Mouse (Mus musculus): ENCODE data around the gene Wnk4. TPM values are rescaled to one million over a fixed set of nuclear protein-coding genes. Genes with fewer than 3 reads are reported as not detected.
"Not testable (repeated sequence)": the region's sequence is repeated elsewhere in the genome, so short reads cannot be mapped to it uniquely, and the experiment has no call there.

Gene Wnk4
- polyA plus RNA-seq, 1 experiment from 2014 or later, result 13.7 TPM

DNA sequence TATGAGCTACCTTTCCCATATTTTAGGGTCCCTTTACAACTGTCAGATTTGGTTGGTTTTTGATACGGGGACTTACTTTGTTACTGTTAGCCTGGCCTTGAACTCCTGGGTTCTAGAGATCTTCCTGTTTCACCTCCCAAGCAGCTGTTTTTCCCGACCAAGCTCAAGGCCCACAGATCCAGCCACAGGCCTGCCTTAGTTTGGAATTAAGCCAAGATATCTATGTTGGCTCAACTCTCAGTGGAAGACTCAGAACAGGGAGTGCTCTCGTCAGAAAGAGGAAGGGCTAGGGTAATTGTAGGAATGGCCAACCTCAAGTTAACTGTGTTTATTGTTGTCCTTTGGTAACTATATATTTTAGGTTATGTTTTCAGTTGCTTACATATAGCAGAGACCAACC, 51.8 kb downstream of the Wnk4 start:
- no peak overlapping the region for H3K9ac ChIP-seq (ENCODE audit: low read depth, low read length)
- H3K27me3 ChIP-seq (ENCODE audit: control insufficient read depth, insufficient read depth, low read length), result no peaks in the 10 kb centered on the region
- no peaks in the 10 kb centered on the region for H3K9me3 ChIP-seq (replicated peaks; ENCODE audit: control insufficient read depth, low read length)
- H3K4me2 ChIP-seq, result no peak overlapping the region
- no peaks in the 10 kb centered on the region for H3K36me3 ChIP-seq (ENCODE audit: control insufficient read depth, insufficient read depth, low read length)
- no peaks in the 10 kb centered on the region for H3K4me1 ChIP-seq (ENCODE audit: control insufficient read depth, insufficient read depth, low read length)
- no peak overlapping the region for H3K27ac ChIP-seq (ENCODE audit: low read depth, low read length)
- ATAC-seq (replicated peaks; ENCODE audit: insufficient number of reproducible peaks, low FRiP score, low TSS enrichment), result no peak
- H3K4me3 ChIP-seq (ENCODE audit: low read depth, low read length), result no peak overlapping the region
- 63% methylated on average over 3 of the region's 3 CpGs for WGBS (ENCODE audit: insufficient replicate concordance)

DNA sequence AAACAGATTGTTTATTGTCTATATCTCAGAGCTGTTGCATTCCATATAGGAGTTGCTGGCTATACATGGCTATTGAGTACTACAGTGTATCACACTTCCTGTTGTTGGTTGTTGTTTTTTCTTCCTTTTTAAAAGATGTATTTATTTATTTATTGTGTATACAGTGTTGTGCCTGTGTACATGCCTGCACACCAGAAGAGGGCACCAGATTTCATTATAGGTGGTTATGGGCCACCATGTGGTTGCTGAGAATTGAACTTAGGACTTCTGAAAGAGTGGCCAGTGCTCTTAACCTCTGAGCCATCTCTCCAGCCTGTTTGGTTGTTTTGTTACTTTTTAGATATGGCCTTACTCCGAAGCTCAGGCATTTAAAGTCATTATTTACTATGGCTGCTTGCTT, 54.2 kb downstream of the Wnk4 start:
- Histone ChIP-seq H3K27ac (ENCODE audit: low read depth, low read length) (peak overlapping the region; percentile 47), H3K4me1 (ENCODE audit: control insufficient read depth, insufficient read depth, low read length) (0 out of 2 replicates have a peak, but pooled peaks cover 3% of the 10 kb centered on the region), H3K9ac (ENCODE audit: low read depth, low read length) (no peak overlapping the region), H3K36me3 (ENCODE audit: control insufficient read depth, insufficient read depth, low read length) (peaks cover 10% of the 10 kb centered on the region; the same call in 1 of the 2 replicates), H3K4me3 (ENCODE audit: low read depth, low read length) (no peak overlapping the region), H3K4me2 (no peak overlapping the region), H3K9me3 (replicated peaks; ENCODE audit: control insufficient read depth, low read length) (no peaks in the 10 kb centered on the region), H3K27me3 (ENCODE audit: control insufficient read depth, insufficient read depth, low read length) (no peaks in the 10 kb centered on the region)
- ATAC-seq (replicated peaks; ENCODE audit: insufficient number of reproducible peaks, low FRiP score, low TSS enrichment), result no peak
- 94% methylated on average over 1 of the region's 1 CpGs for WGBS (ENCODE audit: insufficient replicate concordance)

DNA sequence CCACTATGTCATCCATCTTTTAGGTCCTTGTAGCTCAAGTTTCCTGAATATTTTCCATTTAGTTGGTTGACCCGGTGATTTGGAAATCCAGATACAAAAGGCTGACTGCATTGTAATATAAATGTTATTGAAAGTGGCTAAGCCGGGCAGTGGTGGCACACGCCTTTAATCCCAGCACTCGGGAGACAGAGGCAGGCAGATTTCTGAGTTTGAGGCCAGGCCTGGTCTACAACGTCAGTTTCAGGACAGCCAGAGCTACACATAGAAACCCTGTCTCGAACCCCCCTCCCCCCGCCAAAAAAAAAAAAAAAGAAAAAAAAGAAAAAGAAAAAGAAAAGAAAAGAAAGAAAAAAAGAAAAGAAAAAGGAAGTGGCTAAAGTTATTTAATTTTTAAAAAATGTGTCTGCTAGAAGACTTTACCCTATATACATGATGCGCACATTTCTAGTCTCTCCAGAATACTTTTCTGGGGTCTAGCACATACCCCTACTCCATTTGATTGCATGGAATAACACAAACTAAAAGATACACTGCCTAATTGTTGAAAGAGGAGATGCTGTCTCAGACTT, 54.8 kb downstream of the Wnk4 start:
- ATAC-seq (replicated peaks; ENCODE audit: insufficient number of reproducible peaks, low FRiP score, low TSS enrichment), result no peak
- Histone ChIP-seq H3K27ac (ENCODE audit: low read depth, low read length) (peak overlapping the region; percentile 91), H3K9ac (ENCODE audit: low read depth, low read length) (peak overlapping the region; percentile 94), H3K36me3 (ENCODE audit: control insufficient read depth, insufficient read depth, low read length) (peaks cover 11% of the 10 kb centered on the region; the same call in 1 of the 2 replicates), H3K4me3 (ENCODE audit: low read depth, low read length) (peak overlapping the region; percentile 97), H3K27me3 (ENCODE audit: control insufficient read depth, insufficient read depth, low read length) (no peaks in the 10 kb centered on the region), H3K9me3 (replicated peaks; ENCODE audit: control insufficient read depth, low read length) (no peaks in the 10 kb centered on the region), H3K4me1 (ENCODE audit: control insufficient read depth, insufficient read depth, low read length) (0 out of 2 replicates have a peak, but pooled peaks cover 3% of the 10 kb centered on the region), H3K4me2 (peak overlapping the region; percentile 78)
- 77% methylated on average over 8 of the region's 8 CpGs for whole genome bisulfite sequencing (ENCODE audit: insufficient replicate concordance)

DNA sequence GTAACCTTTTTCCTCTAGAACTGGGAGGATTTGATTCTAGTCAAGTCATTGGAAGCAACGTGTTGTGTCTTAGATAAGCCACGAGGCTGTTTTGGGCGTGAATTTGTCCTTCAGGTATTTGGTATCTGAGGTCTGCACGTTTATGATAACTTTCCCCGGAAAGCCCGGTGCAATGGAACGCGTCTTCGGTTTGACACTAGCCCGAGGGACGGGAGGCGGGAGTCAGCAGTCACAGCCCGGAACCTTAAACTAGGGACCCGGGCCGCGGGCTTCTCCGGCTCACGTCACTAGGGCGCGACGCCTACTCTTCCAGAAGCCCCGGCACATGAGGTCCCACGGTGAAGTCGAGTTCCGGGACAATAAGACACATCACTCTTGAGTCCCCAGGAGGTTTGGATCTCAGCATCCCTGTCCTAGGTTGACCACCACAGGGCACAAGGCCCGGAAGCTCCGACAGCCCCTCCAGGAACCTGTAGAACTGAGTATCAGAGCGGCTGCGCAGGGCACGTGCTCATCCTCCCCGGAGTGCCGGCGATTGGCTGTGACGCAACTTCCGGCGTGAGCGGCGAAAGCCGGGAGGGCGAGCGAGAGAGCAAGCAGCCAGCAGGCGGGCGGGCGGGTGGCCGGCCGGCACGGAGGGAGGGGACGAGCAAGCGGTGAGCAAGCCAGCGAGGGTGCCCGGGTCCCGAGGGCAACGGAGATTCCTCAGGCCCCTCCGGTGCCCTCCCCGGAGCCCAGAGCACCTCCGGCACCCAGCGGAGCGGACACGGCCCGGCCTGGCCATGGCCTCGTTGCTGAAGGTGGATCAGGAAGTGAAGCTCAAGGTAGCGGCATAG, 55.5 kb downstream of the Wnk4 start, which contains the start of gene Psme3:
Psme3 (plus strand) TSS at position 549 of the 836 bp plus-strand sequence.
- peaks cover 11% of the 10 kb centered on the region; the same call in 1 of the 2 replicates for H3K36me3 ChIP-seq (ENCODE audit: control insufficient read depth, insufficient read depth, low read length)
- peak within 1 kb of the TSS; percentile 78 for H3K4me2 ChIP-seq
- under 1% methylated on average over 53 of the region's 62 CpGs for WGBS (ENCODE audit: insufficient replicate concordance)
- H3K9me3 ChIP-seq (replicated peaks; ENCODE audit: control insufficient read depth, low read length), result no peaks in the 10 kb centered on the region
- ATAC-seq (replicated peaks; ENCODE audit: insufficient number of reproducible peaks, low FRiP score, low TSS enrichment), result peak; percentile 88
- H3K4me1 ChIP-seq (ENCODE audit: control insufficient read depth, insufficient read depth, low read length), result 0 out of 2 replicates have a peak, but pooled peaks cover 3% of the 10 kb centered on the region
- peak within 1 kb of the TSS; percentile 91 for H3K27ac ChIP-seq (ENCODE audit: low read depth, low read length)
- peak within 1 kb of the TSS; percentile 97 for H3K4me3 ChIP-seq (ENCODE audit: low read depth, low read length)
- H3K27me3 ChIP-seq (ENCODE audit: control insufficient read depth, insufficient read depth, low read length), result no peaks in the 10 kb centered on the region
- H3K9ac ChIP-seq (ENCODE audit: low read depth, low read length), result peak within 1 kb of the TSS; percentile 94

DNA sequence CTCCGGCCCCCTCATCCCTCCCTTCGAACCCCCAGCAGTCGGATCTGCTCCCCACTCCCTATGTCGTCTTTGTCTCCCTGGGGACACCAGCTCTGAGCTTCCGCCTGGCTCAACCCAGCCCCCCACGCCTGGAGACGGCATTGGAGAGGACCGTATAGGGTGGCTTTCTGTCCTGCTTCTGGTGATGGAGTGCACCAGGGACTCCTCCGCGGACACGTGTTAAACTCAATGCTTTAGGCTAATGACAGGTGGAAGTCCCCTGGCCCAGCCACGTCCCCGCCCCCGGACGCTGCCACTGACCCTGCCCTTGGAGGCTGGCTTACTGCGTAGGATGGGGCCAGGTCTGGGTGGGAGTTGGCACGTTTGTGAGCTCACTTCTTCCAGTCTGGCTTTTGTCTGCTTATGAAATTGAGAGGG, 56.1 kb downstream of the Wnk4 start:
- H3K27me3 ChIP-seq (ENCODE audit: control insufficient read depth, insufficient read depth, low read length), result no peaks in the 10 kb centered on the region
- H3K4me2 ChIP-seq, result peak overlapping the region; percentile 78
- H3K9me3 ChIP-seq (replicated peaks; ENCODE audit: control insufficient read depth, low read length), result no peaks in the 10 kb centered on the region
- H3K4me3 ChIP-seq (ENCODE audit: low read depth, low read length), result peak overlapping the region; percentile 97
- WGBS (ENCODE audit: insufficient replicate concordance), result 0% methylated on average over 17 of the region's 17 CpGs
- peak; percentile 56 for ATAC-seq (replicated peaks; ENCODE audit: insufficient number of reproducible peaks, low FRiP score, low TSS enrichment)
- H3K4me1 ChIP-seq (ENCODE audit: control insufficient read depth, insufficient read depth, low read length), result 0 out of 2 replicates have a peak, but pooled peaks cover 3% of the 10 kb centered on the region
- H3K27ac ChIP-seq (ENCODE audit: low read depth, low read length), result peak overlapping the region; percentile 91
- peak overlapping the region; percentile 94 for H3K9ac ChIP-seq (ENCODE audit: low read depth, low read length)
- H3K36me3 ChIP-seq (ENCODE audit: control insufficient read depth, insufficient read depth, low read length), result peaks cover 16% of the 10 kb centered on the region

DNA sequence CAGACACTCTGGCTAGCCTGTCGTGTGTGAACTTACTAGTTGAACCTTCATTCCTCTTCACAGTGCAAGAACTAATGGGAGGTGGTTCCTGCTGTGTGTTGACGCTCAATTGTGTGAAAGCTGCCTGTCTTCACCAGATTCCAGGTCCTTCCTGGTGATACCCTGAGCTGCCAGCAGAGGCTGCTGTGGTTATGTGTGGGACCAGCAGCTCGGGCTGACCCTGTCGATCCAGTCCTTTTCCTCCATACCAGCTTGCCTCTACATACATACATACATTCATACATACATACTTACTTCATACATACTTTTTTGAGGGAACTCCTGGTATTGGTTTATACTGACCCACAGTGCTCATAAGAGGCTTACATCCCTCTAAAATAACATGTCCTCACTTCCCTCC, 63.2 kb downstream of the Wnk4 start:
- Histone ChIP-seq H3K4me1 (ENCODE audit: control insufficient read depth, insufficient read depth, low read length) (no peaks in the 10 kb centered on the region), H3K36me3 (ENCODE audit: control insufficient read depth, insufficient read depth, low read length) (peaks cover 32% of the 10 kb centered on the region), H3K27me3 (ENCODE audit: control insufficient read depth, insufficient read depth, low read length) (no peaks in the 10 kb centered on the region), H3K9ac (ENCODE audit: low read depth, low read length) (no peak overlapping the region), H3K4me3 (ENCODE audit: low read depth, low read length) (no peak overlapping the region), H3K27ac (ENCODE audit: low read depth, low read length) (no peak overlapping the region), H3K9me3 (replicated peaks; ENCODE audit: control insufficient read depth, low read length) (no peaks in the 10 kb centered on the region), H3K4me2 (no peak overlapping the region)
- no peak; the same call in 1 of the 2 replicates for ATAC-seq (replicated peaks; ENCODE audit: insufficient number of reproducible peaks, low FRiP score, low TSS enrichment)
- 30% methylated on average over 4 of the region's 4 CpGs for WGBS (ENCODE audit: insufficient replicate concordance)

DNA sequence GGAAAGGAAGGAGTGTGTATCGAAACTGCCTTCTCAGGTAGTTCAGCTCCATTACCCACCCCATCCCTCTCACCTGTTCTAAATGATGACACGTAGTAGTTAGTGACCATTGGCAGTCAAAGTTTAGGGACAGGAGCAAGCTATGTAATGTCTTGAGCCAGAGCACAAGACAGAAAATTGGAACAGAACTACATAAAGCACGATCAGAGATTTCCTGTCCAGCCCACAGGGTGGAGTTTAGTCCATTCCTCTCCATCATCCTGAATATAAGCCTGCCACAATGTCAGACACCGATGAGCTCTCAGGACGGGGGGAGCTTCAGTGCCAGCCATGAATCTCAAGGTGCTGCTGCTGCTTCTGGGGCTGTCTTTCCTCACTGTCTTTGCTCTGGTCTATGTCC, 64.4 kb downstream of the Wnk4 start, which contains the start of gene Aoc2:
Aoc2 (plus strand) TSS at position 301 of the 400 bp plus-strand sequence.
- Histone ChIP-seq H3K9ac (ENCODE audit: low read depth, low read length) (no peak within 1 kb of the TSS), H3K9me3 (replicated peaks; ENCODE audit: control insufficient read depth, low read length) (no peaks in the 10 kb centered on the region), H3K27ac (ENCODE audit: low read depth, low read length) (no peak within 1 kb of the TSS), H3K27me3 (ENCODE audit: control insufficient read depth, insufficient read depth, low read length) (no peaks in the 10 kb centered on the region), H3K4me2 (no peak within 1 kb of the TSS), H3K4me1 (ENCODE audit: control insufficient read depth, insufficient read depth, low read length) (no peaks in the 10 kb centered on the region), H3K36me3 (ENCODE audit: control insufficient read depth, insufficient read depth, low read length) (peaks cover 25% of the 10 kb centered on the region), H3K4me3 (ENCODE audit: low read depth, low read length) (no peak within 1 kb of the TSS)
- ATAC-seq (replicated peaks; ENCODE audit: insufficient number of reproducible peaks, low FRiP score, low TSS enrichment), result no peak
- 89% methylated on average over 5 of the region's 5 CpGs for WGBS (ENCODE audit: insufficient replicate concordance)

DNA sequence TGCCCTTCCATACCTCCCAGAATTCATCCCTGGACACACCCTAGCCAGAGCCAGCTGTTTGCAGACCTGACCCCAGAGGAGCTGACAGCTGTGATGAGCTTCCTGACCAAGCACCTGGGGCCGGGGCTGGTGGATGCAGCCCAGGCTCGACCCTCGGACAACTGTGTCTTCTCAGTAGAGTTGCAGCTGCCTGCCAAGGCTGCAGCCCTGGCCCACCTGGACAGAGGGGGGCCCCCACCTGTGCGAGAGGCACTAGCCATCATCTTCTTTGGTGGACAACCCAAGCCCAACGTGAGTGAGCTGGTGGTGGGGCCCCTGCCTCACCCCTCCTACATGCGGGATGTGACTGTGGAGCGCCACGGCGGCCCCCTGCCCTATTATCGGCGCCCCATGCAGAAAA, 64.8 kb downstream of the Wnk4 start:
- WGBS (ENCODE audit: insufficient replicate concordance), result 93% methylated on average over 11 of the region's 11 CpGs
- H3K4me2 ChIP-seq; H3K27me3 ChIP-seq (ENCODE audit: control insufficient read depth, insufficient read depth, low read length); H3K27ac ChIP-seq (ENCODE audit: low read depth, low read length); H3K4me1 ChIP-seq (ENCODE audit: control insufficient read depth, insufficient read depth, low read length); H3K9me3 ChIP-seq (replicated peaks; ENCODE audit: control insufficient read depth, low read length); H3K9ac ChIP-seq (ENCODE audit: low read depth, low read length); ATAC-seq (replicated peaks; ENCODE audit: insufficient number of reproducible peaks, low FRiP score, low TSS enrichment); H3K4me3 ChIP-seq (ENCODE audit: low read depth, low read length): not testable (repeated sequence)
- H3K36me3 ChIP-seq (ENCODE audit: control insufficient read depth, insufficient read depth, low read length), result peaks cover 25% of the 10 kb centered on the region
